Mouse (Mus musculus) heart, embryonic 13.5 days (tissue): ENCODE measurements around the gene Ankrd6. TPM values are rescaled to one million over a fixed set of nuclear protein-coding genes. Genes with fewer than 3 reads are reported as not detected.

ENCODE experiments used
- ATAC-seq: fragments of 200-750 bp; cut with Nextera tagmentation; 2 replicates; pipeline ENCODE4 v1.8.0; 2017; ENCODE audit warnings: moderate TSS enrichment; ENCODE audit not compliant: insufficient number of reproducible peaks, low FRiP score, low TSS enrichment; ENCODE audit errors: extremely low read depth
- H3K27ac ChIP-seq: fragments of 300-500 bp; sonication (generic); replicated peaks from 2 replicates; pipeline ENCODE4 v1.5.1; 2015; ENCODE audit warnings: moderate library complexity, mild to moderate bottlenecking, inconsistent platforms
- H3K27me3 ChIP-seq: fragments of 300-500 bp; sonication (generic); replicated peaks from 2 replicates; pipeline ENCODE4 v1.6.1; 2015; ENCODE audit warnings: mild to moderate bottlenecking, inconsistent platforms
- H3K36me3 ChIP-seq: fragments of 300-500 bp; sonication (generic); 2 replicates; pipeline ENCODE4 v1.6.1; 2015; ENCODE audit warnings: mild to moderate bottlenecking, inconsistent platforms
- H3K4me1 ChIP-seq: fragments of 300-500 bp; sonication (generic); 2 replicates; pipeline ENCODE4 v1.6.1; 2015; ENCODE audit warnings: inconsistent platforms
- H3K4me2 ChIP-seq: fragments of 300-500 bp; sonication (generic); 2 replicates; pipeline ENCODE4 v1.6.1; 2015; ENCODE audit warnings: inconsistent platforms, mild to moderate bottlenecking, moderate library complexity
- H3K4me3 ChIP-seq: fragments of 300-500 bp; sonication (generic); 2 replicates; pipeline ENCODE4 v1.5.1; 2015; ENCODE audit warnings: moderate library complexity, mild to moderate bottlenecking, inconsistent platforms
- H3K9ac ChIP-seq: fragments of 300-500 bp; sonication (generic); 2 replicates; pipeline ENCODE4 v1.6.1; 2015; ENCODE audit warnings: inconsistent platforms, mild to moderate bottlenecking, moderate library complexity
- H3K9me3 ChIP-seq: fragments of 300-500 bp; sonication (generic); 2 replicates; pipeline ENCODE4 v1.6.1; 2016; ENCODE audit warnings: inconsistent platforms
- WGBS: fragments of 180-500 bp; shearing (Covaris S2); methylation state at CpG from one replicate; pipeline ENCODE4 v1.1.7; 2015; ENCODE audit warnings: mixed read lengths; 5-methylcytosine and 5-hydroxymethylcytosine counted together
- polyA plus RNA-seq: library from polyadenylated mRNA; unstranded; fragments of >200 nt; fragmentation: Nextera tagmentation; extraction: Ambion mirVana; gene quantifications from 2 replicates; pipeline ENCODE4 v1.2.1, GENCODE M21; 2015

Ankrd6 gene
- polyA plus RNA-seq, 1 experiment from 2014 or later = 4.2 TPM

DNA sequence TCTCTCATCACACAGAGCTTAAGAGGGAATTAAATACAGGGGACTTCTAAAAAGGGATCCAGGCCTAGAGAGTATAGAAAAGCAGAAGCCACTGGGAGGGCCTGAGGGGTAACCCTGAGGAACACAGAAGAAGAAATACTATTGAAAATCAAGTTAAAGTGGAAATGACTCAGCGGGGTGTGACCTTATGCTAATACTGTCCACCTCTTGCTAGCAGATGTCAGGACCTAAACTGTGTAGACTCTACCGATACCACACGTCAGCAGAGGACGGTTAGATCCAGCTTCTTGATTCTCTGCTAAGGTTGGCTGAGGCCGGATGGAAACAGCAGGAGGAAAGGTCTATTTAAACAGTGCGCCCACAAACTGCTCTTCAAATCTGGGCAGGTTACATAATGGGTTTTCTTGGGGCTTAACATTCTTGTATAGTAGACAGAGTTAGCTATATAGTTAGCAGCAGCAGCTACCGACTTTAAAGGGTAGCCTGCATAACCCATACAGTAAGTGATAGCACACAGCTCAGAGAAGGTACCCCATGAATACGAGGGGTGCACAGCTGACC is 78.4 kb downstream of the Ankrd6 start:
- H3K36me3 ChIP-seq = no peaks in the 10 kb centered on the region
- no peak overlapping the region for H3K4me3 ChIP-seq
- no peak overlapping the region for H3K4me2 ChIP-seq
- H3K27me3 ChIP-seq = peaks cover 14% of the 10 kb centered on the region; the same call in 1 of the 2 replicates
- H3K9me3 ChIP-seq = no peaks in the 10 kb centered on the region
- 85% methylated on average over 8 of the region's 8 CpGs for WGBS
- no peak for ATAC-seq
- H3K27ac ChIP-seq = no peak overlapping the region
- no peak overlapping the region for H3K9ac ChIP-seq
- H3K4me1 ChIP-seq = peaks cover 20% of the 10 kb centered on the region

DNA sequence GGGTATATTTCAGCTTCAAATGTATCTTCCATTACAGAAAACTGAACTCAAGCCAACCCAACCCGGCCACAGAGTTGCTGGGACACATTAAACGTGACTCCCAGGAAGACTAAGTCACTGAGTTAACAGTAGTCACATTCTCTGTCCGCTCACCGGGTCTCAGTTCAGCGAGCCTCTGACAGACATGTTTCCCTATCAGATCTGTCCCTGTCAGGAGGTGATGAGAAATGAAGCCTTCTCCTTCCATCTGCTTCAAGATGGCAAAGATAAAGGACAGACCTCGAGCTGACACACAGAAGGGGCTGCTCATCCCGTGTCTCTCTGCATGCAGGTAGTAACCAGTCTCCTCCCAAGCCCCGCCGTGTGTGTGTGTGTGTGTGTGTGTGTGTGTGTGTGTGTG is 81.3 kb downstream of the Ankrd6 start:
- H3K9me3 ChIP-seq = no peaks in the 10 kb centered on the region
- peak overlapping the region; percentile 14; the same call in 1 of the 2 replicates for H3K9ac ChIP-seq
- H3K27me3 ChIP-seq = peaks cover 29% of the 10 kb centered on the region
- peaks cover 21% of the 10 kb centered on the region for H3K4me1 ChIP-seq
- ATAC-seq = no peak
- WGBS = 25% methylated on average over 9 of the region's 9 CpGs
- H3K27ac ChIP-seq = peak overlapping the region; percentile 24; the same call in 1 of the 2 replicates
- peak overlapping the region; percentile 53 for H3K4me2 ChIP-seq
- no peak overlapping the region for H3K4me3 ChIP-seq
- H3K36me3 ChIP-seq = no peaks in the 10 kb centered on the region

DNA sequence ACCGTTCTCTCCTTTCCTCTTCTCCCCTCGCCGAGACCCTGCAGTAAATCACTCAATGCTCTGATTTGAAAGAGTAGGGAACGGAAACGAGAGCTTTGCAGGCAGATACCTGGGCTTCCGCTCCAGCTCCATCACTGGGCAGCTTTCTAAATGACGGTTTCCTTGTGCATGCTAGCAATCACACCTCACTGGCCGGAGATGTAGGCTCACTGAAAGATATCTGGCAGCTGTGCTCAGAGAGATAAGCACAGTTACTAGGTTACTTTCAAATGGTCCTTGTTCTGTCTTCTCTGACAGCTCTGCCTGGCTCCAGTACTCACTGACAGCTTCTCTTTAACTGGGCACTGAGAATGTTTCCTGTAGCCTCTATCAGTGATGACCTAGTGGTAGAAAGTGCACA is 81.8 kb downstream of the Ankrd6 start:
- no peak for ATAC-seq

DNA sequence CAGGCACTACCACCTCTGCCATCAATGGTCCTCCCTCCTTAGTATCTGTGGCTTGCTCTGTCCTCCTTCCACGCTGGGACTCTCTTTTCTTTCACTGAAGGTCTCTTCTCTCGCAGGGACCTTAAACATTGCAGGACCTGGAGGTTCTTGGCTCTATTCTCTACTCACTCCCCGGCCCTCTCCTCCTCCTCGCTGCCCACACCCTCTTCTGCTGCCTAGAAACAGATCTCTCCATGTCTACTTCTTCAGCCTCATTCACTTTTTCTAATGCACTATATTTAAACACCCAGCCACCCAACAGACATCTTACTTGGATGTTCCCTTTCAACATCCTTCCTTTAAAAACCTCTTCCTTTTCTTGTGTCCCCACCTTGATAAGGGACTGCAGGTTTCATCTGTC is 82.2 kb downstream of the Ankrd6 start:
- Histone ChIP-seq H3K4me2 (peak overlapping the region; percentile 53), H3K36me3 (no peaks in the 10 kb centered on the region), H3K4me1 (peaks cover 30% of the 10 kb centered on the region), H3K27me3 (peaks cover 36% of the 10 kb centered on the region), H3K9ac (no peak overlapping the region), H3K9me3 (no peaks in the 10 kb centered on the region), H3K27ac (no peak overlapping the region), H3K4me3 (no peak overlapping the region)
- WGBS = 58% methylated on average over 4 of the region's 4 CpGs
- ATAC-seq = no peak

More for the DNA sequence above, 81.8 kb downstream of the Ankrd6 start:
- Histone ChIP-seq H3K4me1 (peaks cover 26% of the 10 kb centered on the region), H3K9ac (no peak overlapping the region), H3K4me3 (no peak overlapping the region), H3K36me3 (no peaks in the 10 kb centered on the region), H3K27me3 (peaks cover 34% of the 10 kb centered on the region), H3K9me3 (no peaks in the 10 kb centered on the region), H3K4me2 (peak overlapping the region; percentile 53), H3K27ac (no peak overlapping the region)
- WGBS = 6% methylated on average over 8 of the region's 8 CpGs

DNA sequence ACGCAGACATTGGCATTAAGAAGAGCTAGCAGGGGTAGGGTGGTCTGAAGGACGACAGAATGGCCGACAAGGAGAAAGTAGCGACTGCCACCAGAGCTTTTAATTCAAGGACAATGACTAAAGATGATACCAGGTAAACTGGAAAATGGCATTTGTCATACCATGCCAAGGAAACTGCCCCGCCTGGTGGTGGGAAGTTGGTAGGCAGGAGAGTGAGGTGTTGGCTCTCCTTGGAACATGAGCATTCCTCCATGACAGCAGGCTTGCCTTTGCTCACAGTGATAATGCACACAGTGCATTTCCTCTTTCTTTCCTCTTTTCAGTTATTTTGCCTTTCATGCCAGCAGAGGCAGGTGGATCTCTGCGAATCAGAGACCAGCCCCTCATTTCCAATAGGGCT is 83.2 kb downstream of the Ankrd6 start:
- WGBS = 82% methylated on average over 6 of the region's 6 CpGs
- ATAC-seq = no peak
- Histone ChIP-seq H3K36me3 (no peaks in the 10 kb centered on the region), H3K4me3 (no peak overlapping the region), H3K9ac (no peak overlapping the region), H3K4me2 (no peak overlapping the region), H3K4me1 (peaks cover 40% of the 10 kb centered on the region), H3K9me3 (no peaks in the 10 kb centered on the region), H3K27ac (no peak overlapping the region), H3K27me3 (peaks cover 36% of the 10 kb centered on the region)

DNA sequence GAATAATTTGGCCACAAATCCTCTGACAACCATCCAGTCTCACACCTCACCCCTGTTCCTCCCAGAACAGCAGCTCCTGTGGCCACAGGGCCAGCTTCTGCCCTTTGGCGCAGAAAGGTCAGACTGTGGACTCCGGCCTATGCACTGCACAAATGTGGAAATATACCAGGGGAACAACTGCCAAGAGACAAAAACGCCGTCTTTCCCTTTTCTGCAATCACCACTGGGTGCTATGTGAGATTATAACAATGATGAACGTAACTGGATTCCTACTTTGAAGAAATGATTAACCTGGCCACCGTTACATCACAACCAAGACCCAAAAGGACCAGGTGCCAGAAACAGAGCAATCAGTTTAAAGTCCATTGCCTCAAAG is 85.8 kb downstream of the Ankrd6 start:
- no peak overlapping the region for H3K4me2 ChIP-seq
- H3K4me3 ChIP-seq = no peak overlapping the region
- whole genome bisulfite sequencing = 86% methylated on average over 6 of the region's 6 CpGs
- H3K27me3 ChIP-seq = peaks cover 33% of the 10 kb centered on the region
- H3K9me3 ChIP-seq = no peaks in the 10 kb centered on the region
- no peak for ATAC-seq
- H3K9ac ChIP-seq = no peak overlapping the region
- H3K27ac ChIP-seq = no peak overlapping the region
- H3K4me1 ChIP-seq = peaks cover 46% of the 10 kb centered on the region
- no peaks in the 10 kb centered on the region for H3K36me3 ChIP-seq

DNA sequence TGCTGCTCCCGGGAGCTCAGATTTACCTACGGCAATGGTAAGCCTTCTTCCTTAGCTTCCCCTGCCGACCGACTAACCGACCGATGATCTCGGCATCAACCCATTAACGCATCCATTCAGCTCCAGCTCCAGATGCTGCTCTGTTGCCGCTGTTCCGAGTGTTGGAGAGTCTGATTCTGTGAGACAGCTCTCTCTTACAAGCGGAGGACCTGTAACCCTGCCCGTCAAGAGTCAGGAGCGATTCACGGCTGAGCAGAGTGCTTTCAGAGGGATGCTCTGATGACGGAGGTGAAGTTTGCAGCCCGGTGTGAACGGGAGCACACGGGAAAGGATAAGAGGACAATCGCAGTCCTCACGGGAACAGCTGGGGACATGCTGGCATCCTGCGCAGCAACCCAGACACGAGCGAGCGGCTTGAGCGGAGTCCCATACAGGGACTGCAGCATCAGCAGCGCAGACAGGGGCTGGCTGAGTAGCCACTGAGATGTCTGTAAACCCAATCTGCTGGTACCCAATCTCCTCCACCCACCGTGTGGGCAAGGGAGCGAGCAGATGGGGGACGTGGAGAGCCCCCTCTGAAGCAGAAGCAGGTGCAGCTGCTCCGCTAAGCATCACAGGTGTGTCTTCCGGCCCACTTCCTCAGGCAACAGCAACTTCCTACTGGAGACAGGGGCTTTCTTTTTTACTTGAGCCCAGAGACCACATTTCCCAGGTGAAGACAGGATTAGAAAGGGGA is 86.3 kb downstream of the Ankrd6 start:
- Histone ChIP-seq H3K9ac (peak overlapping the region; percentile 52), H3K4me2 (peak overlapping the region; percentile 56), H3K27ac (no peak overlapping the region), H3K4me3 (no peak overlapping the region), H3K4me1 (peaks cover 40% of the 10 kb centered on the region), H3K36me3 (no peaks in the 10 kb centered on the region), H3K27me3 (peaks cover 33% of the 10 kb centered on the region), H3K9me3 (no peaks in the 10 kb centered on the region)
- ATAC-seq = no peak
- 55% methylated on average over 31 of the region's 31 CpGs for WGBS

DNA sequence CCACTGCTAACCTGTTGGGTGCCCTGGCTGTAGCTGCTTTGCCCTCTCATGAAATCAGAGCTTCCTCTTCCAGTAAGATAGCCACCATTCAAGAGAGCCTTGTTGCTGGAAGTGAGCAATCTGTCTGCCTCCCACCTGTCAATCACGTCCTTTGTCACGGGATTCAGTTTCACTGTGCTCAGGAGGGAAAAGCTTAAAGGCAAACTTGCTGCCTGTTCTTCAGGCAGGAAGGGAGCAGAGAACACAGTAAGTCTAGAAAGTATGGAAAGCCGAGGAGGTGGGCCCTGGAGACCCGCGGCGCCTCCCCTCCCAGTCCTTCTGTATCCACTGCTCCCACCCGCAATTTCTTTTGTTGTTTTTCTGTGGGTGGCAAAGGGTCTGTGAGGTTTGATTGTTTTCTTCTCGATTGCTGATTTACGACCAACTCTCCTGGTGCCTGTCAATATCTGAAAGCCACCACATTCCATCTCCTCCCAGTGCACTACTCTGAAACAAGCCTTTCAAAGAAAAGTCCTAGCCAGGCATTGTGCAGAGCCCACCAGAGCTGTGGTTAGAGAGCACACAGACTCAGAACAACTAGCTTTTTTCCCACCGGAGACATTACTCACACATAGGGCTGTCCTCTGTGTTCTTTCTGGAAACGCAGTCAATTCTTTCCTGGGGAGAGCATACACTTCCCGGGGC is 87.1 kb downstream of the Ankrd6 start:
- Histone ChIP-seq H3K27ac (no peak overlapping the region), H3K9ac (peak overlapping the region; percentile 52), H3K9me3 (no peaks in the 10 kb centered on the region), H3K4me1 (peaks cover 33% of the 10 kb centered on the region), H3K4me2 (peak overlapping the region; percentile 56), H3K36me3 (no peaks in the 10 kb centered on the region), H3K4me3 (no peak overlapping the region), H3K27me3 (peaks cover 33% of the 10 kb centered on the region)
- WGBS = 34% methylated on average over 12 of the region's 12 CpGs
- ATAC-seq = no peak

DNA sequence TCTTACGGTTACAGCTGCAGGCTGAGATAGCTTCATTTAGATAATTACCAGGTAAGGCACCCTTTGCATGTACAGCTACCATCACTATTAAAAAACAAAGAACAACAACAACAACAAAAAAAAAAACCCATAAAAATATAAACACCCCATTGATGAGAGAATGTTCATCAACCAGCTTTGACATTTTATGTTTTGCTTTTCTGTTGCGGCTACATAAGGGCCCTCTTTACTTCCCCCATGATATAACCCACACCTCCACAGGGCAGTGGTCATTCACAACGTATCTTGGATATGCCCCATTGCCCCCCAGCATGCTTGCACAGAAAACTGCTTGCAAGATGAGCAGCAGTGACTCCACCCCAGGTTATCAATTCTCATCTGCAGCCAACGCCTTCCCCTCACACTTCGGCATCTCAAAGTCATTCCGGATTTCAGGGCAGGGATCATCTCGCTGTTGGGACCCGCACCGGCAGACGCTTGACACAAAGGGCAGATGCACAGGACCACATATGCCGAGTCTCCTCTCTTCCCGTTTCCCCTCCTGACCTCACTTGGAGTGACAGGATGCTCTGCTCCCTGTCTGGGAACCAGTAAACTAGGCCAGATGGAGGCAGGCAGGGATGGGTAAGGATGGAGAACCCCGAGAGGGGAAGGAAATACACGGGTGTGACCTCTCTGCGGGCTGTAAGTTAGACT is 87.7 kb downstream of the Ankrd6 start:
- Histone ChIP-seq H3K4me3 (no peak overlapping the region), H3K27me3 (peaks cover 29% of the 10 kb centered on the region), H3K9ac (0 out of 2 replicates have a peak overlapping the region, but pooled peaks have one; percentile 14), H3K36me3 (no peaks in the 10 kb centered on the region), H3K9me3 (no peaks in the 10 kb centered on the region), H3K4me2 (peak overlapping the region; percentile 56), H3K27ac (no peak overlapping the region), H3K4me1 (peaks cover 28% of the 10 kb centered on the region)
- 38% methylated on average over 15 of the region's 15 CpGs for WGBS
- ATAC-seq = no peak

DNA sequence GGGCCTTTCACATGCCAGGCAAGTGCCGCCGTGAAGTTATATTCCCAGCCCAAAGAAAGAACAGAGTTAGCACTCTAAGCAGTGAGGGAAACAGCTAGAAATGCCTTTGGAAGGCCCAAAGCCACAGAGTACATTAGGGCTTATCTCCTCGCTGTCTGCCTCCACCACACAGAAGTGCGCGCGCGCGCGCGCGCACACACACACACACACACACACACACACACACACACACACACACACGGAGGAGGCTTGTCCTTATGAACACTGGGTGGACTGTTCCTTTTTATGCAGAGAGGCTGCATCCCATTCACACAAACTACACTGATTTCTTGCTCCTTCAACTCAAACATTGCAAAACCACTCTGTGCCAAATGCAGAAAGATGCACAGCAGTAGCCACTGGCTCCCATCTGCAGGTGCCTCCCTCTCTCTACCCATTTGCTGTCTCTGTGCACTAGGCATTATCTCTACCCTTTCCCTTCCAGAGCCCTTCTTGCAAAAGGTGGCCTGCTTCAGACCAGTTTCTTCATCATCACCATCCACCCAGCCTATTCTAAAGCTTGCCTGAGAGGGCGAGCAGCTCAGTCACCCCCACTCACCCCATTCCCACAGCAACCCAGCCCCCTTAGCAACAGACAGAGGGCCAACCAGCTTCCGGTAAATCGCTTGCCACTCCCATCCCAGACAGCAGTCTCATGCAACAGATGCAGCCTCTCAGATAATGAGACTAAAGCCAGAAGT is 88.5 kb downstream of the Ankrd6 start:
- 51% methylated on average over 15 of the region's 15 CpGs for WGBS
- Histone ChIP-seq H3K4me1 (peaks cover 28% of the 10 kb centered on the region), H3K9me3 (no peaks in the 10 kb centered on the region), H3K4me2 (peak overlapping the region; percentile 24; the same call in 1 of the 2 replicates), H3K9ac (no peak overlapping the region), H3K27me3 (peaks cover 21% of the 10 kb centered on the region), H3K36me3 (no peaks in the 10 kb centered on the region), H3K4me3 (no peak overlapping the region), H3K27ac (no peak overlapping the region)
- ATAC-seq = no peak
